Comparison of ENCODE assay signal across 16 mouse cellular contexts in genomic region chr13:89394717-89395344, GRCm38 (mm10).
A peak's percentile ranks its signal among the peaks of the same experiment; 100 is the strongest.
DNase-seq lines count a peak whose midpoint lies in the region; ATAC-seq and TF ChIP-seq lines count a peak whose summit lies in the region.
"Had no signal": no experiment of that assay in that cellular context is flagged by ENCODE, and none has a peak within 500 bp of the region (broad histone marks: within the 10 kb centered on the region; RNA-seq: fewer than 3 reads in every experiment).

No protein-coding gene starts in this region.

- 39% methylated on average over 5 of the region's 5 CpGs for WGBS in forebrain, embryonic 15.5 days
- 79% methylated on average over 5 of the region's 5 CpGs for WGBS in forebrain, embryonic 11.5 days
- WGBS in lung, embryonic 14.5 days = 46% methylated on average over 5 of the region's 5 CpGs

- no peaks in the 10 kb centered on the region for H3K36me3 ChIP-seq in forebrain, embryonic 15.5 days
- H3K36me3 ChIP-seq in forebrain, embryonic 11.5 days (ENCODE audit: control insufficient read depth, insufficient read depth, low read length) = no peaks in the 10 kb centered on the region
- no peaks in the 10 kb centered on the region for H3K36me3 ChIP-seq in lung, embryonic 14.5 days (ENCODE audit: insufficient read depth)
- H3K36me3 ChIP-seq: heart, embryonic 13.5 days; hindbrain, embryonic 12.5 days had no signal

- TF ChIP-seq CTCF in lung, embryonic 14.5 days (IDR thresholded peaks at IDR 0.05; ENCODE audit: low read depth) = no peak

- H3K4me2 ChIP-seq in forebrain, embryonic 15.5 days (replicated peaks) = no peak overlapping the region
- no peak overlapping the region for H3K4me2 ChIP-seq in forebrain, embryonic 11.5 days (ENCODE audit: low read depth, low read length, severe bottlenecking)
- no peak overlapping the region for H3K4me2 ChIP-seq in lung, embryonic 14.5 days
- H3K4me2 ChIP-seq: heart, embryonic 13.5 days; hindbrain, embryonic 12.5 days had no signal

- ATAC-seq in forebrain, embryonic 15.5 days (replicated peaks) = peak; percentile 61
- no peak for ATAC-seq in forebrain, embryonic 11.5 days (replicated peaks; ENCODE audit: low FRiP score)
- ATAC-seq in lung, embryonic 14.5 days (ENCODE audit: insufficient read depth) = peak; percentile 62; the same call in 1 of the 2 replicates
- ATAC-seq: activated CD4-positive, CD25-positive, alpha-beta regulatory T cell, adult 4 months; intestine, embryonic 16.5 days had no signal

- DNase-seq in forebrain, embryonic 11.5 days (ENCODE audit: low spot score) = no peak
- peak; percentile 60 for DNase-seq in lung, embryonic 14.5 days
- DNase-seq in lung, postnatal 36 days = no peak
- peak; percentile 49 for DNase-seq in fibroblast of lung, adult 2 months (ENCODE audit: low read depth)
- DNase-seq in kidney, postnatal 4 days = peak; percentile 17 to 33
- no peak for DNase-seq in thymus, postnatal 36 days
- DNase-seq: cerebellum, adult 9-10 months; gastrocnemius, postnatal 36 days; right cerebral cortex, postnatal 25 days; thymus, adult 18-20 months had no signal

- no peak overlapping the region for H3K4me3 ChIP-seq in forebrain, embryonic 15.5 days
- H3K4me3 ChIP-seq in forebrain, embryonic 11.5 days (ENCODE audit: low read depth, low read length) = no peak overlapping the region
- no peak overlapping the region for H3K4me3 ChIP-seq in lung, embryonic 14.5 days (ENCODE audit: low read depth, low read length)
- H3K4me3 ChIP-seq: heart, embryonic 13.5 days; hindbrain, embryonic 12.5 days; myocyte had no signal

- peaks cover 9% of the 10 kb centered on the region; the same call in 1 of the 2 replicates for H3K4me1 ChIP-seq in forebrain, embryonic 15.5 days
- no peaks in the 10 kb centered on the region for H3K4me1 ChIP-seq in forebrain, embryonic 11.5 days (replicated peaks; ENCODE audit: control insufficient read depth, insufficient read depth, low read length)
- H3K4me1 ChIP-seq in lung, embryonic 14.5 days (ENCODE audit: insufficient read depth) = no peaks in the 10 kb centered on the region
- H3K4me1 ChIP-seq: heart, embryonic 13.5 days; hindbrain, embryonic 12.5 days had no signal

- H3K27me3 ChIP-seq in forebrain, embryonic 15.5 days = no peaks in the 10 kb centered on the region
- H3K27me3 ChIP-seq in forebrain, embryonic 11.5 days (ENCODE audit: control insufficient read depth, insufficient read depth, low read length) = no peaks in the 10 kb centered on the region
- H3K27me3 ChIP-seq in lung, embryonic 14.5 days (ENCODE audit: insufficient read depth, low read length) = no peaks in the 10 kb centered on the region
- H3K27me3 ChIP-seq: heart, embryonic 13.5 days; hindbrain, embryonic 12.5 days had no signal

- no peak overlapping the region for H3K27ac ChIP-seq in forebrain, embryonic 15.5 days (replicated peaks)
- H3K27ac ChIP-seq in forebrain, embryonic 11.5 days (ENCODE audit: low read depth, low read length) = no peak overlapping the region
- no peak overlapping the region for H3K27ac ChIP-seq in lung, embryonic 14.5 days (ENCODE audit: low read depth)
- H3K27ac ChIP-seq: heart, embryonic 13.5 days; hindbrain, embryonic 12.5 days had no signal

- no peaks in the 10 kb centered on the region for H3K9me3 ChIP-seq in forebrain, embryonic 15.5 days
- no peaks in the 10 kb centered on the region for H3K9me3 ChIP-seq in forebrain, embryonic 11.5 days (ENCODE audit: control insufficient read depth, low read length)
- no peaks in the 10 kb centered on the region for H3K9me3 ChIP-seq in lung, embryonic 14.5 days (ENCODE audit: low read depth, low read length)
- H3K9me3 ChIP-seq: hindbrain, embryonic 12.5 days had no signal

- no peak overlapping the region for H3K9ac ChIP-seq in forebrain, embryonic 15.5 days (replicated peaks)
- H3K9ac ChIP-seq in forebrain, embryonic 11.5 days (ENCODE audit: low read length) = no peak overlapping the region
- no peak overlapping the region for H3K9ac ChIP-seq in lung, embryonic 14.5 days
- H3K9ac ChIP-seq: heart, embryonic 13.5 days; hindbrain, embryonic 12.5 days had no signal

Comparison
In these comparisons a context has a peak if more than half of its experiments do, and no peak if none do; other contexts are left out.
1. DNase-seq: peak in lung, embryonic 14.5 days (single experiment), fibroblast of lung, adult 2 months (single experiment) and kidney, postnatal 4 days (2 of 2); none in forebrain, embryonic 11.5 days (single experiment), lung, postnatal 36 days (single experiment) and thymus, postnatal 36 days (0 of 2).